Mouse (Mus musculus): ENCODE measurements at regions not wholly inside any gene's neighbourhood (a gene's known extent, or its start where the extent isn't known, plus 50 kb on each side); places are given as distances from the start of the nearest gene placed in this dataset.

GRCm38 (mm10) chr14:61680818-61681707 lies 73.8 kb downstream of the Kcnrg start (continued):
- no peak for TF ChIP-seq MAFK (IDR thresholded peaks at IDR 0.05; ENCODE audit: borderline replicate concordance, low read depth, low read length)
- TF ChIP-seq TAL1 (IDR thresholded peaks at IDR 0.05; ENCODE audit: low read length) = no peak
- no peak for TF ChIP-seq MYB (IDR thresholded peaks at IDR 0.05; ENCODE audit: low read depth, low read length)
- no peak for TF ChIP-seq KAT2A (conservative IDR thresholded peaks at IDR 0.05; ENCODE audit: low read depth, low read length)
- no peak for TF ChIP-seq CHD2 (IDR thresholded peaks at IDR 0.05; ENCODE audit: low read length)
- TF ChIP-seq USF2 (IDR thresholded peaks at IDR 0.05; ENCODE audit: borderline replicate concordance in 1 of 2, insufficient read depth in 1 of 2, low read depth in 1 of 2, low read length in 2 of 2) = peak; percentile 61 to 84
- TF ChIP-seq TCF12 (IDR thresholded peaks at IDR 0.05; ENCODE audit: low read depth, low read length) = no peak; the same call in 1 of the 2 replicates
- TF ChIP-seq POLR2AphosphoS2 (IDR thresholded peaks at IDR 0.05; ENCODE audit: low read length) = no peak
- no peak for TF ChIP-seq CHD1 (IDR thresholded peaks at IDR 0.05; ENCODE audit: low read depth, low read length)
- no peak for TF ChIP-seq RCOR1 (IDR thresholded peaks at IDR 0.05; ENCODE audit: low read depth, low read length)
- TF ChIP-seq ZC3H11A (IDR thresholded peaks at IDR 0.05; ENCODE audit: low read depth, low read length) = no peak
- TF ChIP-seq CTCF (IDR thresholded peaks at IDR 0.05 in 2 of 3, conservative IDR thresholded peaks at IDR 0.05 in 1 of 3; ENCODE audit: control insufficient read depth in 1 of 3, insufficient read depth in 1 of 3, low read depth in 2 of 3, low read length in 3 of 3, poor library complexity in 1 of 3, severe bottlenecking in 1 of 3) = no peak; a peak in 1 of 6 replicates
- TF ChIP-seq ETS1 (IDR thresholded peaks at IDR 0.05; ENCODE audit: low read depth, low read length) = peak; percentile 80
- TF ChIP-seq USF1 (IDR thresholded peaks at IDR 0.05; ENCODE audit: low read depth, low read length) = peak; percentile 97
- TF ChIP-seq JUND (IDR thresholded peaks at IDR 0.05; ENCODE audit: low read depth, low read length) = no peak
- peak; percentile 85 for TF ChIP-seq MAX (IDR thresholded peaks at IDR 0.05; ENCODE audit: low read length)

GRCm38 (mm10) chr14:61681708-61682701 lies 74.7 kb downstream of the Kcnrg start:
- H3K4me3 ChIP-seq (ENCODE audit: control insufficient read depth in 1 of 2, insufficient read depth in 1 of 2, low read depth in 2 of 2, low read length in 2 of 2) = peak overlapping the region; percentile 78 to 94
- H3K27ac ChIP-seq (ENCODE audit: control insufficient read depth, low read depth, low read length) = peak overlapping the region; percentile 95
- H3K9me3 ChIP-seq (replicated peaks; ENCODE audit: insufficient read depth, low read length) = no peaks in the 10 kb centered on the region
- peaks cover 36% of the 10 kb centered on the region for H3K79me2 ChIP-seq (ENCODE audit: control insufficient read depth, insufficient read depth, low read length, poor library complexity)
- H3K4me1 ChIP-seq (ENCODE audit: control insufficient read depth in 1 of 2, insufficient read depth in 2 of 2, low read length in 2 of 2) = peaks cover 0 to 11% of the 10 kb centered on the region in 2 experiments; a peak in 2 of 4 replicates
- DNase-seq (ENCODE audit: low read depth, low spot score) = peak; percentile 93
- H3K9ac ChIP-seq (ENCODE audit: control insufficient read depth, low read depth, low read length, poor library complexity, severe bottlenecking) = peak overlapping the region; percentile 98
- H3K27me3 ChIP-seq (ENCODE audit: control insufficient read depth in 1 of 2, insufficient read depth in 2 of 2, low read length in 2 of 2) = no peaks in the 10 kb centered on the region
- peaks cover 0 to 10% of the 10 kb centered on the region in 2 experiments; a peak in 2 of 4 replicates for H3K36me3 ChIP-seq (ENCODE audit: control insufficient read depth in 1 of 2, insufficient read depth in 2 of 2, low read length in 2 of 2)
- TF ChIP-seq BHLHE40 (IDR thresholded peaks at IDR 0.05; ENCODE audit: borderline replicate concordance, low read depth, low read length) = peak; percentile 96
- no peak for TF ChIP-seq GABPA (IDR thresholded peaks at IDR 0.05; ENCODE audit: low read depth, low read length)
- TF ChIP-seq ZNF384 (IDR thresholded peaks at IDR 0.05; ENCODE audit: low read depth, low read length) = peak; percentile 64
- TF ChIP-seq SIN3A (IDR thresholded peaks at IDR 0.05; ENCODE audit: low read length) = peak; percentile 74
- TF ChIP-seq USF1 (IDR thresholded peaks at IDR 0.05; ENCODE audit: low read depth, low read length) = peak; percentile 95
- TF ChIP-seq POLR2AphosphoS5 (IDR thresholded peaks at IDR 0.05; ENCODE audit: borderline replicate concordance, low read depth, low read length) = no peak
- TF ChIP-seq MAFK (IDR thresholded peaks at IDR 0.05; ENCODE audit: borderline replicate concordance, low read depth, low read length) = peak; percentile 28; the same call in 1 of the 2 replicates
- peak; percentile 48 for TF ChIP-seq MXI1 (IDR thresholded peaks at IDR 0.05; ENCODE audit: low read depth, low read length)
- TF ChIP-seq UBTF (IDR thresholded peaks at IDR 0.05; ENCODE audit: borderline replicate concordance, insufficient read depth, low read depth, low read length) = no peak
- peak; percentile 38; the same call in 1 of the 2 replicates for TF ChIP-seq NELFE (IDR thresholded peaks at IDR 0.05; ENCODE audit: low read depth, low read length)
- TF ChIP-seq EP300 (IDR thresholded peaks at IDR 0.05; ENCODE audit: low read depth in 1 of 2, low read length in 2 of 2) = peak in 1 of 2 experiments; percentile 27; a peak in 2 of 4 replicates
- TF ChIP-seq HCFC1 (IDR thresholded peaks at IDR 0.05; ENCODE audit: low read depth, low read length) = no peak
- TF ChIP-seq POLR2AphosphoS2 (IDR thresholded peaks at IDR 0.05; ENCODE audit: low read length) = peak; percentile 15; the same call in 1 of the 2 replicates
- TF ChIP-seq POLR2A (IDR thresholded peaks at IDR 0.05; ENCODE audit: control insufficient read depth in 1 of 2, insufficient read depth in 1 of 2, low read depth in 1 of 2, low read length in 2 of 2, poor library complexity in 1 of 2) = peak in 1 of 2 experiments; percentile 53; a peak in 3 of 4 replicates
- peak; percentile 15; the same call in 1 of the 2 replicates for TF ChIP-seq MAZ (IDR thresholded peaks at IDR 0.05; ENCODE audit: low read depth, low read length)
- TF ChIP-seq TBP (IDR thresholded peaks at IDR 0.05; ENCODE audit: low read depth, low read length) = peak; percentile 94
- no peak for TF ChIP-seq CHD1 (IDR thresholded peaks at IDR 0.05; ENCODE audit: low read depth, low read length)
- no peak for TF ChIP-seq SMC3 (IDR thresholded peaks at IDR 0.05; ENCODE audit: low read depth, low read length)
- TF ChIP-seq USF2 (IDR thresholded peaks at IDR 0.05; ENCODE audit: borderline replicate concordance in 1 of 2, insufficient read depth in 1 of 2, low read depth in 1 of 2, low read length in 2 of 2) = peak in 1 of 2 experiments; percentile 72; a peak in 2 of 4 replicates

All from MEL (cell line).